Mouse (Mus musculus) cerebellum, postnatal 14 days (tissue): ENCODE measurements around the gene Wdr1.
A peak's percentile ranks its signal among the peaks of the same experiment; 100 is the strongest.

ENCODE experiments used
- DNase-seq, 2 experiments: peaks; one replicate each; pipeline ENCODE4 v3.0.0; 2021; ENCODE audit warnings: mixed read lengths in 2 of 2

Gene Wdr1

DNA sequence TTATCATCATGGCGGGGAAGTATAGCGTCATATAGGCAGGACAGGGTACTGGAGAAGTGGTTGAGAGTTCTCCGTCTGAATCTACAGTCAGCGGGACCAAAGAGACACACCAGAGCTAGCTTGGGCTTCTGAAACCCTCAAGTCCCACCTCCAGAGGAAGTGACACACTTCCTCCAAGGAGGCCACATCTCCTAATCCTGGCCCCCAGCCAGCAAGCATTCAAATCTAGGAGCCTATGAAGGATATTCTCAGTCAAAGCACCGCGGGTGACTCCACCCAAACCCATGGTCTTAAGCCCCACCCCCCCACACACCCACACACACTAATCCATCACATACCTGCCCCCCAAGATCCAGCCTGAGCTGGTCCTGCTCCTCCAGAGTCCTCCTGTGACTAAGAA lies 69.1 kb downstream of the Wdr1 start:
- no peak for DNase-seq

- no peak for DNase-seq
Observed at GRCm38 (mm10) chr5:38491763-38492162, 71.3 kb downstream of the Wdr1 start.

DNA sequence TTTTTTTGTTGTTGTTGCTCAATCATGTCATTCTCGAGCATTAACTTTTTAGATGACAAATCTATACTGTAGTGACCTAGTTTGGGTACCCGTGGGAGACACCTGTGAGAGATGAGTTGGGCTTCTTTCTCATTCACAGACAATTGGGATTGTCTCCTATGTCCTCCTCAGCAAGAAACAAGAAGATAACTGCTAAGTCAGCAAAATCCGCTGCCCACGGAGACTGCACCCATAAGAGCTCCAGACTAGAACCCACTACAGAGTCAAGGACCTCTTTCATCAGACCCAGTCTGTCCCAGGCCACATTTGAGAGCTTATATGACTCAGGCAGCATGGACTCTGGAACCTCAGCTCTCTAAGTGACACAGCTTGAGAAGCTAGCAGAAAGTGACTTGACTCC lies 73.3 kb downstream of the Wdr1 start:
- DNase-seq, result no peak

GRCm38 (mm10) chr5:38488673-38489615 lies 74.1 kb downstream of the Wdr1 start:
- DNase-seq, result no peak

DNA sequence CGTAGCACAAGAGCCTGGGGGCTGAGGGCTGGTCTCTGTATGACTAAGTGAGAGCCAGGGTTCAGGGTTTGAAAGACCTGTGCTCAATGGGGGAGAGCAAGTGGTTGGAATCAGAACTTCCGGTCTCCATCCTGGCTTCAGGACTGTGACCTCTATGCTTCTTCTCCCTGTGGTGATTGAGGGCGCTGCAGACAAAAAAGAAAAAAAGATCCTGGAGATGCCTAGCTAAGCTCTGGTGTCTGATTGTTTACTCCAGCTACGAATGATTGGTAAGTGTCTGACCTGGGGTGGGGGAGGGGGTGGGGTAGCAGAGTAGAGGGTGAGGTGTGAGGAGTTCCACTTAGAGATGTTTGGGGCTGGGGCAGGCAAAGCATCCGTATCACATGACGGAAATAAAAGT lies 75.0 kb downstream of the Wdr1 start:
- no peak for DNase-seq

- no peak for DNase-seq
Observed at GRCm38 (mm10) chr5:38487247-38487646, 75.8 kb downstream of the Wdr1 start.

DNA sequence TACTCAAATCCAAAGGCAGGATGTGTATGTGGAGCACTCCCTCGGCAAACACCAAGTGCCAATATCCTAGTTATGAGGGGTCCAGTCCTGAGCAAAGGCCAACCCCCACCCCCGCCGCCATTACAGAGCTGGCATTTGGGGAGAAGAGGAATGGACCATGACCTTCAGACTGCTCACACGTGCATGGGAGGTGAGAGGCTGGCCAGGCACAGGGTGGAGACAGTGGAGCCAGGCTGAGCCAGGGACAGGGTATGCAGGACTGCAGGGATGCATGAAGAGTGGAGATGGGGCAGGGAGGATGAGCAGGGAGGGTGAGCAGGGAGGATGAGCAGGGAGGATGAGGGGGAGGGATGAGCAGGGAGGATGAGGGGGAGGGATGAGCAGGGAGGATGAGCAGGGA lies 77.1 kb downstream of the Wdr1 start:
- no peak for DNase-seq

DNA sequence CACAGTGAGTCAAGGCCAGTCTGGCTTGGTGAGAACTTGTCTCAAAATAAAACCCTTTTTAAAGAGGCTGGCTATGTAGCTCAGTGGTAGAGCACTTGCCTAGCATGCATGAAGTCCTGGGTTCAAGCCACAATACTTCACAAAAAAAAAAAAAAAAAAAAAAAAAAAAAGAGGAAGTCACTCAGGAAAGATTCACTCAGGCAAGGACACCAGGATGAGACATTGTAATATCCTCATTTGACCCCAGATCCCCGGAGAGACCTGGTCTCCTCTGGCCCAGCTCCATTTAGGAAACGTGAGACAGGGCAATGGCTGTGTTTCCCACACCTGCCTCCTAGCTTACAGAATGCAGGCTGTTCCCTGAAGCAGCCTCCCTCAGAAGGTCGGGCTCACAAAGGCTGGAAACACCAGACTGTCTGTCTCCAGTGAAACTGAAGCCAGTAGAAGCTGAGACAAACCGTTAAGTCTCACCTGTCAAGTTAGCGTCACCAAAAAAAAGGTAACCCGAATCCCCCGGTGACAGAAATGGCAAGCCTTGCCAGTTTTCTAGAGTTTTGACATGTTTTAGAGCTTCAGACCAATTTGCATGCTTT lies 79.4 kb downstream of the Wdr1 start:
- DNase-seq, result no peak

DNA sequence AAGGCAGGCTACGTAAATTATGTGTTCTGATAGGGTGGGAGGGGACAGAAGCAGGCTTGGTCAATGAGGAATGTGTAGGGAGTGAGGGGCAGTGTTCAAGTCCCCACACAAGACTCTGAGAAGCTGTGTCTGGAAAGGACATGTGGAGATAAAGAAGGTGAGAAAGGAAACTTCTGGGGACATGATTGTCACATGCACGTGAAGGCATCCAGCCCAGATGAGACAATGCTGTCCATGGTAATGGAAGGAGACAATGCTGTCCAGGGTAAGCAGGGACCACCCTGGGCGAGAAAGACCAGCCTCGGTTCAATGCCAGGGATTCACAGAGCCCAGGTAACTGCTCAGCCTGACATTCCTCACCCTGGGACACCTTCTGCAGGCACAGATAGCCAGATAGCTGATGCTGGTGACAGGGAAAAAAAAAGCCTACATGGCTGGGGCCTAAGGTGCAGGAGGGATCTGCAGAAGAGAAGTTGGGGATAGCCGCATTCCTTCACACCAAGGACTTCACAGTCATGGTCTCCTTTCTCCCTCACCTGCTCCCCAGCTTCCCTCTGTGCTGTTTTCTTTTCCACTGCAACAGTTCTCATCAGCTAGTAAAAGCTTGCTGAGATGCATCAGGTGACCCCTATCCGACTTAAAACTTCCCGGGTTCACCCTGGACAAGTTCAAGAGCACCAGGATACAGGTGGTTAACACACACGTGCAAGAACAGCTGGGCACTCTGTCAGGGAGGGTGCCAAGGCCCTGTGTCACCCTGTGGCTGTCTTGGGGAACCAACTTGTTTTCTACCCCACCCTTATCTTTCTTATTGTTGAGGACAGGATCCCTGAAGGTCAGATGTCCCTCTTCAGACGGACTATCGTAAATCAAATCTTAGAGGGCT lies 82.0 kb downstream of the Wdr1 start:
- no peak for DNase-seq

DNA sequence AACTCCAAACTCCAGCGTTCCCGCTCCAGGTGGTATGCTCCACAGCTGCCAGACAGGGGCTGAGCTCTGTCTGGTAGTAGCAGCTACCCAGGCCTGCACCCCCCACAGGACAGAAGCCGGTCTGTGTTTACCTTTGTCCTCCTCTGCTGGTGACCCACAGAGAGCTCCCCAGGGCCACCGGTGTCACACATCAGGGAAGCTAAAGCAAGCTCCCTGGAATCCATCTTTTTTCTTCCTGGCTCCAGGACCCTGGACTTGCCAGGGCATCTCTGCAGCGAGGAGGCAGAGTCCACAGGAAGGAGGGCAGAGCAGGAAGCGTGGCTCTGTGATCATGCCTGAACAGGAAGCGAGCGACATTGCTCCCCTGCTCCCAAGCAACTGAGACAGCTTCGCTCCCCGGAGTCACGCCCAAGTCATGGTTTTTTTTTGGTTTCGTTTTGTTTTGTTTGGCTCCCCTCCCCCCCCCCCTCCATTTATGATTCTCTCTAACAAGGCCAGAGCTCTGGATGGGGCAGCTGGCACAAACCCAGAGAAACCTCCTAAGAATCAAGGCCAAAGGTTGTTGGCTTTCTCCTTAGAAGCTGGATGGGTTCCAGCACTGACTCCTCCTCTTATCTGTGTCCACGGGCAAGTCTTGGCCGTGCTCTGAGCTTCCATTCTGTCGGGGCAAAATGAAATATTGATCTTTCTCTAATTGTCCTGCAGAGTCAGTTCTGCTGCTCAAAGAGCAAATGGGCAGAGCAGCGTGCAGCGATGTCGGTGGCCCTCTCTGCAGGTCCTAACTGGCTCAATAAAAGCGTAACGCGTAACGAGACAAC lies 82.9 kb downstream of the Wdr1 start:
- DNase-seq, result peak; percentile 64 to 68

DNA sequence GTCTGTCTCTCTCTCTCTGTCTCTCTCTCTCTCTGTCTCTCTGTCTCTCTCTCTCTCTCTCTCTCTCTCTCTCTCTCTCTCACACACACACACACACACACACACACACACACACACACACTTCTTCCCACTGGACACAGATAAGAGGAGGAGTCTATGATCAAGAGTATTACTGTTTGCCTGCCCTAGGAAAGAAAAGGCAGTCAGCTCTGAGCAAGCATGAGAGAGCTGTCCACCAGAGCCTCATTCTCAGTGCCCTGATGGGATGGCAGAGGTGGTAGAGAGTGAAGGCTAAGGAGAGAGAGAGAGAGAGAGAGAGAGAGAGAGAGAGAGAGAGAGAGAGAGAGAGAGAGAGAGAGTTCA lies 83.5 kb downstream of the Wdr1 start:
- DNase-seq, result peak; percentile 17 to 33

DNA sequence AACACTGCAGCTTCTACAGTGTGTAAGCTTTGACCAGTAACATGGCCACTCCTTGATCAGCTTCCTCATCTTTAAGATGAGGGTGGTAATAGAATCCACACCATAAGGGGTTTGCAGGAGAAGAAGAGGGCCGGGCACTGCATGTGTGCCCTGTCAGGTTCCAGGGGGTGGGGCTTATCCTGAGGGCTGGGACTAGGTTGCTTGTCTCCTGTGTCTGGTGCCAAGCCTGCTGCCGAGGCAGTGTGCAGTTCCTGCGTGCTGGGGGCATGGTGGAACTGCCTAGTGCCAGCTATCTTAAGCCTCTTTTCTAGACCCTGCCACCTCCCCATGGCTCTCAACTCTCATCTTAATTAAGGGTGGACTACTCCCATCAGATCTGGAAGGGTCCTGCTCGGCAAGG lies 84.0 kb downstream of the Wdr1 start:
- DNase-seq, result peak; percentile 74

DNA sequence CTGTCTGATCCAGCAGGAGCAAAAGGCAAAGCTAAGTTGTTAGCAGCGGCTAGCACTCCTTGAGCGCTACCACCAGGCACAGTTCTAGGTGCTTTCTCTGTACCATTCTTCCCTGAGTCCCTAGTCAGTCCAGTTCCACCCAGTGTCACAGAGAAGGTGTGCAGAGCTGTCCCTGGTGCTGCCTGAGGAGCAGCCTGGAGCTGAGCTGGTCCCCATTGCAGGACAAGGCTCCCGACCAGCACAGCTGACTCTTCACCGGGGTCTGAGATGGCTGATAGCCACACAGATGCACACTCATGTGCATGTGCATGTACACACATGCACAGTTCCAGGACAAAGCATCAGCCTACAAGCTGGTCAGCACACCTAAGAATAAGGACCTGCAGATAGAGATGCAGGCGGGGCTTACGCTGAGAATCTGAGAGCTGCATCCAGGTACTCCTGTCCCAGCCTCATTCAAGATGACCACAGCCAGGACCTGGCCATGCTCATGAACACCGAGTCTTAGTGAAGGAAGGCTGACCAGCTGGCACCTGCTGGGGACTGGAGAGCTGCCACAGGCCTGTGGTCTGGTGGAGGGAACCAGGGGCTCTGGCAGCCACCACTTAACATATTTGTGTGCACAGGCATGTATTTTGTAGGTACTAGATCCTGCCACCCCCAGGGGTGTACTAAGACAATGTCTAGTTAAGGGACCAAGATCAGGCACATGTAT lies 85.1 kb downstream of the Wdr1 start:
- DNase-seq, result peak; percentile 89 to 90

DNA sequence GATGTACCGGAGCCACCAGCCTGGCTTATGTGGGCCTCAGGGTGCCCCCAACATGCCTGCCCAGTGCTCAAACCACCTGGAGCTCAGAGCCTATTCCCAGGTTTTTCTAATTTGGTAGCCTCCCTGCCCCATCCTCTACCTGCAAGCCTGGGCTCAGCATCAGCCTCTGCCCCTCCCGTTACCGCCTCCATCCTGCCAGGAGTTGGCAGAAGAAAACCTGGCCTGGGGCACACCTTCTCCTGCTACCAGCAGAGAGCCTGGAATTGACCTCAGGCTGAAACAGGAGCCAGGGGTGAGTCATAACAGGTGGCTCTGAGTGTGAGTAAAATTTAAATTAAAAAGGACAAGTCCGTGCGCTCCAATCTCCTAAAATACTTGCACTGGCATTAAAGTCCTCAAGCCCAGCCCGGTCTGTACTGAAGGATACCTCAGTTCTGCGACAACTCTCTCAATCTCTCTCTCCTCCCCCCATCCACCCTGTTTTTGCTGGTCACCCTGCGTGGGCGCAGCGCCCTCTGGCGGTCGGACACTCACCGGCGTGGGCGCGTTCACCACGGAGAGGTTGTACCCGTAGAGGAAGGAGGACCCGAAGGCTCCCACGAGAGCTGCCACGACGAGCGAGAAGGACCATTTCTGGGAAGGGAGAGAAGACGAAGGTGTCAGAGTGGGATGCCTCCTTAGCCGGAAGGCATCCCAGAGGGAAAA lies 86.0 kb downstream of the Wdr1 start:
- DNase-seq, result peak; percentile 88 to 95
